In genomic region chr3:144079960-144080359, GRCm38 (mm10) we compare ENCODE assay signal across 22 mouse cellular contexts.
"Had no signal": no experiment of that assay in that cellular context is flagged by ENCODE, and none has a peak within 500 bp of the region (broad histone marks: within the 10 kb centered on the region; RNA-seq: fewer than 3 reads in every experiment).

No protein-coding gene starts in this region.

- ATAC-seq: hindbrain, embryonic 16.5 days; hindbrain, postnatal 0 days; inflammation-experienced regulatory T-cells, adult 6 months; intestine, embryonic 15.5 days; intestine, embryonic 16.5 days; intestine, postnatal 0 days had no signal

- DNase-seq: heart, postnatal 10 days; heart, postnatal 14 days; heart, postnatal 36 days; heart, postnatal 4 days; kidney, adult 11 months; kidney, adult 18-20 months; kidney, adult 2 months; kidney, adult 8-10 months; kidney, adult 9 months; kidney, postnatal 10 days; kidney, postnatal 14 days; kidney, postnatal 25 days; kidney, postnatal 36 days; kidney, postnatal 4 days; layer of hippocampus, adult 9-11 months; layer of hippocampus, postnatal 36 days had no signal
